Mouse (Mus musculus) natural killer cell, adult 2 months (primary cell): Measurements from ENCODE around the gene Nyap1.
A peak's percentile ranks its signal among the peaks of the same experiment; 100 is the strongest.

Experiments used
- DNase-seq, 2 experiments: peaks; one replicate each; pipeline ENCODE4 v3.0.0; 2022; ENCODE audit warnings: low spot score in 2 of 2

Nyap1 gene

DNA sequence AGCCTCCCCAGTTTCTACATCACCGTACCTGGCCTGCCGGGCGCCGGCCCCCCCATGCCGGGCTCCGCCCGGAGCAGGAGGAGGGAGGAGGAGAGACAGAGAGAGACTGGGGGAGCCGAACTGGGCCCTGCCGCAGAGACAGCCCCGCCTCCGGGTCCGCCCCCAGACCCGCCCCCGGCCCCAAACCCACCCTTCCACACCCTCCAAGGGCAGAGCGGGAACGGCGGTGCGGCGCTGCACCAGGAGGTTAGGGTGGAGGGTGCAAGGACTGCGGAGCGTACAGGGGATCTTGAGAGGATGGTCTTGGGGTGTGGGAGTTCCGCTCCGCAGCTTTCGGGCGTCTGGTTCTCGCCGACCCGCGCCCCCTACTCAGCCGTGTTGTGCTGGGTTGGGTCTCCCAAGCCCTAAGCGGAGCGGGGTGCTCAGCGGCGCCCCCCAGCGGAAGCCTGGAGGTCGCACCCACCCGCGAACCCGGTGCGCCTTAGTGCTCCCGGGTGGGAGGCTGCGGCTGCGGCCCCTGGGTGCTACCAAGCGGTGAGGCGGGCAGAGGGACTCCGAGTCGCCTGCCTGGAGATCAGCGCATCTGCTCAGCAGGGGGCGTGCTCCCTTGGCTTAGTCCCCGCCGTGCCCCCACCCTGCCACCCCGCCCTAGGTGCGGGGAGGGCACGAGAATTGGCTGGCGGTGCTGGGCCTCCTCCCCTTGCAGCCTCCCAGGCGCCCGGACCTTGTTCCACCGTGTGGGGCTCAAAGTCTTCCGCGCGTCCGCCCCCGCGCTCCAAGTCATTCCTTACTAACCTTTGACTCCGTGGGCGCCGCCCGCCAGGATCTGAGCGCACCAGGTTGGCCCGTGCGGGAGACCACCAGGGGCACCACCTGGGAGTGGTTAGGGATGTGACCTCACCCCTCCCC, at the start of gene Nyap1:
Gene Nyap1, minus strand, starts transcription at position 585 of the 909 bp plus-strand sequence.
- peak; percentile 69 to 77 for DNase-seq

DNA sequence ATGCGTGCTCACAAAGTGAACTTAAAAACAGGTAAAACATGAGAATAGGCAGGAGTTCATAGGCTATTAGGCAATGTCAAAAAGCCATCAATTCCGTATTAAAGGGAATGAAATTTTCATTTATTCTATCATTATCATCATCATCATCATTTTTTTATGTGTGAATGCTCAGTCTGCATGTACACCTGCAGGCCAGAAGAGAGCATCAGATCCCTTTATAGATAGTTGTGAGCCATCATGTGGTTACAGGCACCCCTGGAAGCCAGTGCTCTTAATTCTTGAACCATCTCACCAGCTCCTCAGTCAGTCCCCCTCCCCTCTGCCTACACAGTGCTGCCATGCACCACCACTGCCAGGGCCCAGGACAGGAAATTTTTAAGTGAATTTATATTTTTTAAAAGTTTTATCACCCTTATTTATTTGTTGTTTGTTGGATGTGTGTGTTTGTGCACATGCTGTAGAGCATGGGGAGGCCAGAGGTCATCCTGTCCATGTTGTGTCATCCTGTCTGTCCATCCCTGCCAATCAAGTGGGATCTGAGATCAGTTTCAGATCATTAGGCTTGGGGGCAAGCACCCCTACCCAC, 47.6 kb upstream of the Nyap1 start:
- DNase-seq, result no peak

DNA sequence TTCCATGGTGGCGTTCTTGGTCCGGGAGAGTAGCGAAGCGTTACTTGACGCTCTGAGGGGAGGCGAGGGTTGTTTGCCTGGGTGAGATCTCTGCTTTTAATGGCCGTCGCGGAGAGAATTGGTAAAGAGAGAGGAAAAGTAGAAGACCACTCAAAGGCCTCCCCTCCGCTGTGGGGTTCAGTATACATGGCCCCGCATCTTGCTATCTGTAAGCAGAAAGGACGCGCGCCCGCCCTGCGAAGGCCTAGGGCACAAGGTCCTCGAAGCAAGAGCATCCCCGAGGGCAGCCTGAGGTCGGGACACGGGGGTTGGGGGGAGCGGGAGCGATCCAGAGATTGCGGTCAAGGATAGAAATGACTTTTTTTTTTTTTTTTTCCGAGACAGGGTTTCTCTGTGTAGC, 46.8 kb upstream of the Nyap1 start:
- DNase-seq, result no peak

DNA sequence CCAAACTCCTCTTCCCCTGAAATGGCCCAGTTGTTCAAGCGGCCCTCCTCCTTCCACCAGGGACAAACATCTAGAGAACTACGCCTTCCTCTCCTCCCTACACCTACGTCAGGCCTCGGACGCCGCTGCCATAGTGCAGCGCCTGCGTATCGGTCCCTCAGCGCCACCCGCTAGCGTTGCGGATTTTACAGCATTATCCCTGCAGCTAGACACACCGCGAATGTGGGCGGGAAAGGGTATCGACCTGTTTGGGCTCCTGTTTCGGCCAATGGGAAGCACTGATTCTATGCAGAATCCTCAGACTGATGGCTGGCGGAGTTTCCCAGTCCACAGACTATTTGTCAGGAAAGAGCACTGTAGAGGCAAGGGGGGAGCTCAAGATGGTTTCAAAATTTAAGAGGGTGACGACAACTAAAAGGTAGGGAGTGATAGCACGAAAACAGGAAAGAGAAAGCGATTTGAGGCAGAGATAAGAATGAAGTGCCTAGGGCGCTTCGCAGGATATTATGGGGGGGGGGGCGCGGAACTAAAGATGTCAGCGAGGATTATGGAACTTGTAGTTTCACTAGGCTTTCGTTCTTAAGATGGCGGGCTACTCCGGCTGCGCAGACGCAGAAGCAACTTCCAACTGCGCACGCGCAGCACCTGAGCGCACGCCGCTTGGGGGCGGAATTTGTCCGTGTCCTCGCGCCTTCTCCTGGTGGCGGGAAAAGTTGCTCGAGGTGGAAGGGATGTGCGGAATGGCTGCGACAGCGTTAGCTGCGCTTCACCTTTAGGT, 45.9 kb upstream of the Nyap1 start, which contains the start of the genes Mepce and Zcwpw1:
Gene Mepce, minus strand, starts transcription at position 505 of the 778 bp plus-strand sequence.
Gene Zcwpw1, plus strand, starts transcription at position 648 of the 778 bp plus-strand sequence.
- peak; percentile 91 to 94 for DNase-seq

DNA sequence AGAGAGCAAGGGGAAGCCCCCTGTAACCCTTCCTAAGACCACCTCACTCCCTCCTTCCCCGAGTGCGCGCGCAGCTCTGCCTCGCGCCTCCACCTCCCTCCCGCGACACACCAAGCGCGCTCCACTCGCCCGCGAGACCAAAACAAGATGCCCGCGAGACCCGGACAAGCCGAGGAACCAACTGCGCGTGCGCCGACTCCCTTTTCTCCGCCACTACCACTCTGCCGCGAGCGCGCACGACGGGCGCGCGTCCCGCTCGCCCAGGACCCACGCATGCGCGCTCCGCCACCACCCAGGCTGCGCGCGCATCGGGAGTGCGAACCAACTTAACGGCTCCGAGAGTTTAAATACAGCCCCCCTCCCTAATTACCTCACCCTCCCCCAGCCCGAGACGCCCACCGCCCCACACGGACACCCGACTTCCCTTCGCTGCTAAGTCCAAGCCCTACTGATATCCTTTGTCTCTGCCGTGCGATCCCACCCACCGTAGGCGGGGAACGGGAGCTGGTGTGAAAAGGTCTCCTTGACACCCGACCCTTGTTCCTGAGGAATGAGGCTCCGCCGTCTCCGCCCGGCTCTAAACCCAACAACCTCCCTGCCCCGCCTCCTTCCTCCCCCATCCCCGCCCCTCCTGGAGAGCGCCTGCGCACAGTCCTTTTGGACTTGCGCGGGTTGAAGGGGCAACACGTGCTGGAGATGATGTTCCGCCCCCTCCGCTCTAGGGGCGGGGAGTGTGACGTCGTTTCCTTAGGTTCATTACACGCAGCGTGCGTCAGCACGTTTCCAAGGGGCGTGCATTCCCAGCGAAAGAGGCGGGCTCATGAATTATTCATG, 44.9 kb upstream of the Nyap1 start:
- DNase-seq, result peak; percentile 98 to 99

DNA sequence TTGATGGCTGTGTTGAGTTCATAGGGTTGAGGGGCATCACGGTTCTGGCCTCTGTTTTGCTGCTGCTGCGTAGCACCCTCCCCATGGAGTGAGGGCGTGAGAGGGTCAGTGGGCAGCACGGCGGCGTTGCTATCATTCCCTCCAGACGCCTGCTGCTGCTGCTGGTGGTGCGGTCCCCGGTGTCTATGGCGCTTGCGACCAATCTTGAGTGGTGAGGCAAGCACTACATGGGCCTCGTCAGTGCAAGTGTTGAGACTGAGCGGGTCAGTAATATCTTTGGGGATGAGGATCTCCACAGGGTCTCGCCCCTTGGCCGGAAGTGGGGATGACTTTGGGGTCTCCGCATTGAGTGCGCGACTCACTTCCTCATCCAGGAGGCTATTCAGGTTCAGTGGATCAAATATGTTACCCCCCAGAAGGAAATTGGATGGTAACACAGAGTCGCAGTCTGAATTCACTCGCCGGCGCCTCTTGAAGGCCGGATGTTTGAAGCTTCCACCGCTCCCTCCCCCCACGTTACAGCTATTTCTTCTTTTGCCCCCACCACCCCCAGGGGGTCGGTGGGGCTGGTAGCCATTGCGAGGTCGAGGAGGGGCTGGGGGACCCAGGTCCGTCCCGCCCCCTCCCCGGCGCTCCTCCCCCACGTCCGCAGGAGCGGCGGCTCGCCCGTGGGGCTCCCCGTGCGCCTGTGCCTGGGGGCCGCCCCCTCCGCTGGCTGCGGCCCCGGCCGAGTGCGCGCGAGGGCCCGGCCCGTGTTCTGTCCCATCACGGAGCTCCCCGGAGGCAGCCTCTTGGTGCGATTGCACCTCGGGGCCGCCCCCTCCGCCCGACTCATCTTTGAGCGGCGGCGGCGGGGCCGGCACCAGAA, 44.0 kb upstream of the Nyap1 start:
- peak; percentile 21 to 45 for DNase-seq

DNA sequence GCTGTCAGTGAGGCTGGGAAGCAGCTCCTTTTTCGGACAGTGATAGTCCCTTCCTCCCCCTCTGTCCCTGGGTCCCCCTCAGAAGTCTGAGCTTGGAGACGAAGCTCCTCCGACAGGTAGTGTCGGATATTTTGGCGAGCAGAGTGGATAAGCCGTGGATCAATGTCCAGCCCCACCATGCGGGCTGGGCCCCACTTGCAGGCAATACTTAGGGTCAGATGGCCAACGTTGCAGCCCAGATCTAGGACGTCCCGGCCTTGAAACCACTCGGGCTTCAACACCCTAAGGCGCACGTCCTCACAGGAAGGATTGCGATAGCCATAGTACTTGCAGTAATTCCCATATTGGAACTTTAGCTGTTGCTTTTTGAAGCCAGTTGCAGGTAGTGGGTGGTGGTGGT, 43.1 kb upstream of the Nyap1 start:
- no peak for DNase-seq

DNA sequence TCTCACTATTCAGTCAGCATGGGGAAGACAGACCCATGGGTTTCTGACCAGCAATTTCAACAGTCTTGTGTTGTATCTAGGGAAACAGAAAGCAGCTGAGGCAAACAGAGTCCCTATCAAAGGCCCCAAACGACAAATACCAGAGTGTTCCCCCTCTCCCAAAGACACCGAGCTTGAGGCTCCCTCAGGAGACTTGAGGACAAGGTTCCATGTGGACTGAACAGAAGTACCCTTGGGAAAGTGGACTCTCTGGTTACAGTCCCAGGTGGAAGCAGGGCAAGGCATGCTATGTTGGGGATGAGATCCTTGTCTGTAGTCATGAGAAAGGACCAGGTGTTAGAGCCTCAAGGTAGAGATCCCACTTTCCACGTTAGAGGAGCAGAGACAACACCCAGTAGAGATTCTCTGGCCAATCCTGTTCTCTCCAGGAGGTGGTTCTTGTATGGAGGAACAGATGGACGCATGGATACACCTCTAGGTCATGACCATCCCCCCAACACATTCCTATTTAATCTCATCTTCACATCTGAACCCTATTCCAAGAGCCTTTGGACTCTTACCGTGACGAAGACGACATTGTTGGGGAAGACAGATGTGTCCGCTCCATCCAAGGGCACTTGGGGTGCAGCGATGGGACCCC, 42.6 kb upstream of the Nyap1 start:
- DNase-seq, result no peak

DNA sequence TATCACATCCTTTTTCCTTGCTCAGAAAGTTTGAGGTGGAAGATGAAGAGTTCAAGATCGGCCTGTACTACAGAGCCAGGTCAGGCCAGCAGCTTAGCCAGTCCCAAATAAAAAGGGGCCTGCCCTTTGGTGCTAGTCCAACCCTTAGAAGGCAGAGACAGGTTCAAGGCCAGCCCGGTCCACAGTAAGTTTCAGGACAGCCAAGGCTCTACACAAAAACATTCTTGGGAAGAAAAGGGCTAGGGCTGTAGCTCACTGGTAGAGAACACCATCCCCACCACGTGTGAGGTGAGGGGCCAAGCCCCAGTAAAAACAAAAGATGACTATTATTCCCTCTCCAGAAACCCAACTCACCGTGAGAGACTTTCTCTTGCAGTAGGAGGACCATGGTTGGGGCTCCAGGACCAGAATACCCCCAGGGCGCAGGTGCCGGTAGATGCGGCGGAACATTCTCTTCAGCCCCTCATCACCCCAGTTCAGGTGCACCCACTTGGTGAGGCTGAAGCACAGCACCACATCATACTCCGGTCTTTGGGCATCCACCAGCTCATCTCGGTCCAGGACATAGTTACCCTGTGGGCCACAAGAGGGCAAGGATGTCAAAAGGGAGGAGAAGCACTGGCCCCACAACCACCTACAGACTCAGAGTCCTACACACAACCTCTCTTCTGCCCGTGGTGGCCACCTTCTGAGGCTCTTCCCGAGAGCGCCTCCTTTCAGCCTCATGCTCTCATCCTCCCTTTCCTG, 41.5 kb upstream of the Nyap1 start:
- DNase-seq, result no peak

DNA sequence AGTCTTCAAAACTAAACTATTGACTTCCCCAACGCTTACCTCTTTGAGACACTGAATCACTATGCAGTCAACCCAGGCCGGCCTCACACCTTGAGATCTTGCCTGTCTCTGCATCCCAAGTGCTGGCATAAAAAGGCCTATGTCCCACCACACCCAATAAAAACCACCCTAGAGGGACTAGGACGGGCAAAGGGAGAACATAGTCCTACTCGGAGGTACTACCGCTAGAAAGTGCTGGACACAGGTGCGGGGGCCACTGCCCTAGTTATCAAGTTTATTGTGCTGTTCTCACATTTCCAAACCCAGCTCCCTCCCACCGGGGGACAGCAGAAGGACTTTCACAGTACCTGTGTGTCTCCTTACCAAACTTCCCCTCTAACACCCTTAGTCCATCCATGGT, 40.3 kb upstream of the Nyap1 start:
- no peak for DNase-seq

DNA sequence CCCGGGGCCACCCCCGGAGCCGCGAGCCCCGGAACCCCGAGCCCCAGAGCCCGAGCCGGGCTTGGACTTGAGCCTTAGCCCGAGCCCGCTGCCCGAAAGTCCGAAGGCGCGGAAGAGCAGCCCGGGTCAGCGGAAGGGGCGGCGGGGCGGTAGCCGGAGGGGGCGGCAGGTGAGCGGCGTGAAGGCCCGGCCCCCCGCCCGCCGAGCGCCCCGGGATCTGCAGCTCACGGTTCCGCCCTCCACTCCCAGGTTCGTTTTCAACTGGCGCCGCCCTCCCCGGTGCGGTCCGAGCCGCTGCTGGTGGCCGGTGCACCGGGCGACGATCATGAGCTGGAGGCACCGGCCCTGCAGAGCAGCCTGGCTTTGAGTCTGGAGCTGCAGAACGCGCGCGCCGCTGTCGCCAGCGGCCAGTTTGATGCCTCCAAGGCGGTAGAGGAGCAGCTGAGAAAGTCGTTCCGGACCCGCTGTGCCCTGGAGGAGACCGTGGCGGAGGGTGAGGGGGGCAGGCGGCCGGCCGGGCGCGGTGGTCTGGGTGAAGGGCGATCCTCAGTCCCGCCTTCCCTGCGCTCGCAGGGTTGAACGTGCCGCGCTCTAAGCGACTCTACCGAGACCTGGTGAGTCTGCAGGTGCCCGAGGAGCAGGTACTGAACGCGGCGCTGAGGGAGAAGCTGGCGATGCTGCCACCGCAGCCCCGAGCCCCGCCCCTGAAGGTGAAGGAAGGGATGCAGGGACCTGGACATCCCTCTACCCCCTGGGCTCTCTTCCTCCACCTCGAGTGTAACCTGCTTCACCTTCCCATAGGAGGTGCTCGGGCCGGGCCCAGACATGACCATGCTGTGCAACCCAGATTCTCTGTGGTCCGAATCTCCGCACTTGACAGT, 37.9 kb upstream of the Nyap1 start:
- DNase-seq, result no peak

DNA sequence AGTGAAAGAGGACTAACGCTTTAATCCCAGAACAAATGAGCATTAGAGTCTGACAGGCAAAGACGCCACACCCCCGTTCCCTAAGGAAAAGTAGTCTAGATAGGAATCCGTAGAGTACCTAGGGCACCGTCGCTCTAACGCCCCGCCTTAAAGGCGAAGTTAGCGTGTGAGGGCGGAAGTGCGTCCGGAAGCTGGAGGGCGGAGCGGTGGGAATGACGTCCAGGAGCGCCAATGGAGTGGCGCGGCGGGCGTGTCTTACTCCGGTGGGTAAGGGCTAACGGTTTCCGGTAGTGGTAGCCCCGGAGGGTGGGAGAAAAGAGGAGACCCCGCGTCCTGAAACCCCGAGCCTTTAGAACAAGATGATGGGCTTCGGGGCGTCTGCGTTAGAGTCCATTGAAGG, 37.2 kb upstream of the Nyap1 start, which contains the start of gene Ppp1r35:
Gene Ppp1r35, plus strand, starts transcription at position 215 of the 400 bp plus-strand sequence.
- DNase-seq, result peak; percentile 86 to 90

DNA sequence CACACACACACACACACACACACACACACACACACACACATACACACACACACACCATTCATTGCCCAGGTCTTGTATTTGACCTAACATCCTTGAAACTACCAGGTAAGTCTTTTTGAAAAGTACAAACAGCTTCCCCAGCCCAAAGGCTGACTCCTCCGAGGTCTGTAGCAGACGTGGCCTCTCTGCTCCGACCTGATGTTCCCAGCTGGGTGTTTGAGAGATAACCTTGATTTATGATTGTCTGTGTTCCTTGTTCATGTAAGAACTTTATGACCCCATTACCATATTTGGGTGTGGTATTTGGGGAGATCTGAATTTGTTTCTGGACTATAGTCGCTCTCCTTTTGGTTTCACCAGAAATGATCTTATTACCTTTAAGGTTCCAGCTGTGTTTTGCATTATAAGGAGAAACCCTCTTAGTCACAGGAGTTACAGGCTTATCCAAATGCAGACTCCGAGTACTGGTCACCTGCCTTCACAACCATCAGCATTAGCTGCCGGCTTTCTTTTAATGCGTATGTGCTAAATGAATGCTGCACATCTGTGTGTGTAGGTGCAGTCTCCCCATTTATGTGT, 35.9 kb upstream of the Nyap1 start:
- DNase-seq, result no peak

DNA sequence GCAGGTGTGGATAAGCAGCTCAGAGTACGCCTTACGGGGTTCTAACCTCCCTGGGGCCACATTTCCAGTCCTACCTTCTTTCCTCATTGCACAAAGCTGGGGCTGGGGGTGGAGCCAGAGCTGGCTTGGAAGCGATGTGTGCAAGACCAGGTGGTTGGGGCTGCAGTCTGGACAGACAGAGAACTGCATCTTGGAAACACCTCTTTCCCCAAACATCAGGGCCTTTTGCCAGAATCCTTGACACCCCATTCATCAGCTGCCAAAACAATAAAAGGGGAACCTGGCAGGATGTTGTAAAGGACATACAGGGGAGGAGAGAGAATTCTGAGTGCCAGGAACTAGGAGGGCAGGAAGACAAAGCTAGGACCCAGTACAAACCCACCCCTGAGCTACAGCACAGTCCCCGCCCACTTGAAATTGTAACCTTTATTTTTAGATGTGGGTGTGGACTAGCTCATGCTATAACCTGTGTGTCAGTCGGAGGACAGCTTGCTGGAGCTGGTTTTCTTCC, 35.1 kb upstream of the Nyap1 start:
- peak in 1 of 2 experiments; percentile 29 for DNase-seq

DNA sequence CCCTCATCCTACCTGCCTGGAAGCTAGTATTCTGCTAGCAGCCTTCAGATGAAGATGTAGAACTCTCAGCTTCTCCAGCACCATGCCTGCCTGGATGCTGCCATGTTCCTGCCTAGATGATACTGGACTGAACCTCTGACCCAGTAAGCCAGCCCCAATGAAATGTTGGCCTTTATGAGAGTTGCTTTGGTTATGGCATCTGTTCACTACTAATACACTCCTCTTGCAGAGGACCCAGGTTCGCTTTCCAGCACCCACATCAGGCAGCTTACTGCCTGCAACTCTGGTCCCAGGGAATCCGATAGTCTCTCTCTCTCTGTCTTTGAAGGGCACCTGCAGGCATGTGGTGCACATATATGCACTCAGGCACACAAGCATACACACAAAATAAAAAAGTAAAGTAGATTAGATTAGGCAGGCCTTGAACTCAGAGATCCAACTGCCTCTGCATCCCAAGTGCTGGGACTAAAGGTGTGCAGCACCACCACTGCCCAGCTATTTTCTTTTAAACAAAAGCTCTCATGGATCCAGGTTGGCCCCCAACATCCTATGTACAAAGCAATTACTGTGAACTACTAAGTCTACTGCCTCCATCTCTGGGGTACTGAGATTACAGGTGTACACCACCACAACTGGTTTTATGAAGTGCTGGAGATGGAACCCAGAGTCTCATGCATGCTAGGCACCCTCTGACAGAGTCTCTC, 34.3 kb upstream of the Nyap1 start:
- DNase-seq, result no peak

DNA sequence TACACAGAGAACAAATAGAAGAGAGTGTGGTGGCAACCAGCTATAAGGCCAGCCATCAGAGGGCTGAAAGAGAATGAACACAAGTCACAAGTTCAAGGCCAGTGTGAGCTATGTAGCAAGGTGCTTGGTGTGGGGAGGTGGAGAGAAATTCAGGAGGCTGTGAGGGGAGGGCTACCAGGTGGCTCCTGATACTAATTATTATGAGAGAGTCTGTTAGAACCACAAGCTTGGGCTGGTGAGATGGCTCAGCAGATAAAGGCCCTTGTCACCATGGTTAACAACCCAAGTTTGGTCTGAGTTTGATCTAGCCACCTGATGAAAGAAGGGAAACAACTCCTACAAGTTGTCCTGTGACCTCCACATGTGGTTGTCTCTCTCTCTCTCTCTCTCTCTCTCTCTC, 31.3 kb upstream of the Nyap1 start:
- no peak for DNase-seq

DNA sequence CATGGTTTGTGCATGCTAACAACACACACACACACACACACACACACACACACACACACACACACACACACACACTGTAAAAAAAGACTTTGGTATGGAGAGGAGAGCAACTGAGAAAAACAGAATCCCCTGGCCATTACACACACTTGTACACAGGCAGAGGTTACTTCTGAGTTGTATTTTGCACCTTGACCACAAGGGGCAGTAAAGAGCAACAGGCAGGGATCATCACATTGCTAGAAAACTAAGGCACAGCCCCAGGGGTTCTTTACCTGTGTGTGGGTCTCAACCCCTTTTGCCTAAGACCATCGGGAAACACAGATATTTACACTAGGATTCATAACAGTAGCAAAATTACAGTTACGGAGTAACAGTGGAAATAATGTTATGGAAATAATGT, 29.3 kb upstream of the Nyap1 start:
- peak in 1 of 2 experiments; percentile 55 for DNase-seq
